Mouse (Mus musculus): ENCODE data around the gene Dcp1a.
"Not testable (repeated sequence)": the region's sequence is repeated elsewhere in the genome, so short reads cannot be mapped to it uniquely, and the experiment has no call there.

Gene Dcp1a

DNA sequence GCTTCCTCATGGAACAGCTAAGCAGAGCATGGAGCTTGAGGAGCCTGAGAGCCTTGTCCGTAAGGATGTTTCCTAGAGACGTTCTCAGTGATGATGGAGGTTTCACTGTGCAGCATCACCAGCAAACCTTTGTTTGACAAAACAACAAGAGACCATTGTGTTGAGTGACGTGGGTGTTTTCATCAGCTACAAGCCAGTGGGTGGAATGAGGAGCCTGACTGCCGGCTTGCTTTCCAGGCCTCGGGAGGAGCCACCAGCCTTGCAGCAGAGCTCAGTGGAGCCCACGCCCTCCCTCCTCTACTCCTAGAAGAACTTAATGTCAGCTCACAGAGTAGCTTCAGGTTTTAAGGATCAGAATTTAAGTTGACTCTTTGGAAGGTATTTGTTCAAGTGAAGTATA, 44.0 kb downstream of the Dcp1a start:
- DNase-seq = no peak

DNA sequence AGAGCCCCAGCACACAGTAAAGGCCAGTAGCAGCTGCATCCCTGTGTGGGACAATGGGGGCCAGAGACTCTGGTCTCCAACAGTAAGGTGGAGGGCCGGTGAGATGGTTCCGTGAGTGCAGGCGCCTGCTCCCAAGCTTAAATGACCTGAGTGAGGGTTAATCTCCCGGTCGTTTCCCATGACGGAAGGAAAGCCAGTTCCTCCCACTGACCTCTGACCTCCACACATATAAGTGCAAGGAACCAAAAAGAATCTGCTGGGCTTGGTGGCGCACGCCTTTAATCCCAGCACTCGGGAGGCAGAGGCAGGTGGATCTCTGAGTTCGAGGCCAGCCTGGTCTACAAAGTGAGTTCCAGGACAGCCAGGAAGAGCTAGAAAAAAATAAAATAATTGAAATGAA, 49.1 kb downstream of the Dcp1a start:
- no peak for DNase-seq

DNA sequence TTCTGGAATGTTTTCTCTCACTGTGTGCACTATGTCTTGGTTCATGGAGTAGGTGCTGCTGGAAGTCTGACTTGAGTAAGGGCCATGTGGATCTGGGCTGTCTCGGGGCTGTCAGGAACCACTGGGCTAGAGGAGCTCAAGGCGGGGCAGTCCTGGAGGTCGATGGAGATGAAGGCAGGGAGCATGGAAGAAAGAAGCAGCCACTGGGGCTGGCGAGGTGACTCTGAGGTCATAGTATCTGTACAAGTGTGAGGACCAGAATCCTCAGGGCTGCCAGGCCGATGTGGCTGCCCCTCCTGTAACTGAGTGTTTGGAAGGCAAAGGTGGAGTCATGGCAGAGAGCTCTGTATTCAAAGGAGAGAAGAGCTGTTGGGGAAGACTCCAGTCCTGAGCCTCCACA, 49.6 kb downstream of the Dcp1a start:
- no peak for DNase-seq

DNA sequence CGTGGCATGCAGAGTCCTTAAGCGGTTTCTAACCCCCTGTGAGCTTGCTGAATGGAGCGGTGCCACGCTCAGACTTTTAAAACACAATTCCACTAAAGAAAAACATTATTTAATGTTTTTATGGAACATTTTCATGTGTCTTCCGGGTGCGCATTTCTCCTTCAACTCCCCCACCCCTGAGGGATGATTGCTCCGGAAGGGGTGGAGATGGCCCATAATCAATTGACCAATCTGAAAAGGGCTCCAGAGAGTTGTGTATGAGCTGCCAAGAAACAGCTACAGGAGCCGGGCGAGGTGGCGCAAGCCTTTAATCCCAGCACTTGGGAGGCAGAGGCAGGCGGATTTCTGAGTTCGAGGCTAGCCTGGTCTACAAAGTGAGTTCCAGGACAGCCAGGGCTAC, 50.1 kb downstream of the Dcp1a start:
- DNase-seq = no peak

DNA sequence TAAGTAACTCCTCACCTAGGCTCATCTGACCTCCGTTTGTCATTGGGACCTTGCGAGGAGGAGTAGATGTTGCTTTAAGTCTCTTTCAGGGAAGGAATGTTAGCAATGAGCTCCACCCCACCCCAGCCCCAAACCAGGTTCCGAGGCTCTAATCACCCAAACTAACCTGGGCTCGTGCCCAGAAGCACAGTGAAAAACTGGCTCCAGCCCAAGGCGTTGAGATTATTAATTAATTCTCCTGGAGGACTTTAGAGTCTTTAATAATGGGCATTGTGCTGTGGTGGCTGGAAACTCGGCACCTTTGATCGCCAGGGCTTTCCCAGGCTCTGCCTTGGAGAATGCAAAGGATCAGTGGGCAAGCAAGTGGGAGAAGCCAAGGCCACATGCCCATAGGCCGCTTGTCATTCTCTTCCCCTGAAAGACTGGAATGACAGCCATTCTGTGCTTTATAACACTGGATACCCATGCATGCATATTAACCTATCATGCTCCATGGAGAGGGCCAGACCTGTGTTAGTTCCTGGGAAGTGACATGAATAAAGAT, 51.5 kb downstream of the Dcp1a start:
- DNase-seq = no peak

DNA sequence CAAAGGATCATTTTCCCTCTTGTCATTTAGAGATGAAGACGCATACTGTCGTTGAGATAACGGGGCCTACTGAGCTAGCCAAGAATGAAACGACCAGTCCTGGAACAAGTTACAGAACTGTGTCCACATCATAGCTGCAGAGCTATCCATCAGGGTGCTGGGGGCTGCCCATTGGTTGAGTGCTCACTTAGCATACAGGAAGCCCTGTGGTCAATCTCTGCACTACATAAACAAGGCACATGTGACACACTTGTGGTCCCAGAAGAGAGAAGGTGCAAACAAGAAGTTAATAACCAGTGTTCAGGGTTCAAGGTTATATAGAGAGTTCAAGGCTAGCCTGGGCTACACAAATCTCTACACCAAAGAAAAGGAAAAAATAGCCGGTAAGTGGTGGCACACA, 52.1 kb downstream of the Dcp1a start:
- DNase-seq = no peak

DNA sequence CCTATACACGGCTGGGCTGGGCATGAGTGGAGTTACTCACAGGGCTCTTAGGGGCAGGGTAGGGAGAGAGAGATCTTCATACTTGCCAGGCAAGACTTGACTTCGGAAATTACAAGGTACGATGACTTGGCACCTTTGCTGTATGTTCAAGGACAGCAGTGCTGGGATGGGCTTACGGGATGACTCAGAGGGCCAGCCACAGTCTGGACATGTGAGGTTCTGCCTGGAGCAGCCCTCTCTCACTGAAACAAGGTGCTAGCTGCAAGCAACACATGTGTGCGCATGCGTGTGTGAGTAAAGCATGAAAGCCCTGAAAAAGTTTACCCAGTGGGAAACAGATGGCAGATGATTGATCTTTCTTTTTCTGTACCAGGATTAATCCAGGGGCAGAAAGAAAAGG, 52.6 kb downstream of the Dcp1a start:
- no peak for DNase-seq

DNA sequence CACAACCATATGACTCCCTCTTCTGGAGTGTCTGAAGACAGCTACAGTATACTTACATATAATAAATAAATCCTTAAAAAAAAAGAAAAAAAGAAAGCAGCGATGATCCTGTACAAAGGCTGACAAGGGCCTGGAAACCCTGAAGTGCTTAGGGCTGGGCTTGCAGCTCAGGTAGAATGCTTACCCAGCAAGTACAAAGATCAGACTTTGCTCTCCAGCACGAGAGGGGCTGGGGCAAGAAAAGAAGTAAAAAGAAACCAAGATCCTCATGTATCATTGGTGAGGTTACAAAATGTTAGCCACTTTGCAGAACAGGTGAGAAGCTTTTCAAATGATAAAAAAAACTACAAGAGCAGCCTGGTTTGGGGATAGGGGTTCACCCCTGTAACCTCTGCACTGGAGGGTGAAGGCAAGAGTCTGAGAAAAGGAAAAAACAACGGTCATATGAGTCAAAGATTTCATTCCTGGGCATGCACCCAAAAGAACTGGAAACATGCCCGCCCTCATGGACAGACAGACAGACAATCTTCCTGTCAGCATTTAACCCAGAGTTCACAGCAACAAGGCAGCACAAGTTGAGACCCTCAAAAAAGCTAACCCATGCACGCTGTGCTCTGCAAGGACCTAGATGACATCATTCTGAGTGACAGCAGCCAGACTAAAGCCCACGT, 54.6 kb downstream of the Dcp1a start:
- DNase-seq = no peak

DNA sequence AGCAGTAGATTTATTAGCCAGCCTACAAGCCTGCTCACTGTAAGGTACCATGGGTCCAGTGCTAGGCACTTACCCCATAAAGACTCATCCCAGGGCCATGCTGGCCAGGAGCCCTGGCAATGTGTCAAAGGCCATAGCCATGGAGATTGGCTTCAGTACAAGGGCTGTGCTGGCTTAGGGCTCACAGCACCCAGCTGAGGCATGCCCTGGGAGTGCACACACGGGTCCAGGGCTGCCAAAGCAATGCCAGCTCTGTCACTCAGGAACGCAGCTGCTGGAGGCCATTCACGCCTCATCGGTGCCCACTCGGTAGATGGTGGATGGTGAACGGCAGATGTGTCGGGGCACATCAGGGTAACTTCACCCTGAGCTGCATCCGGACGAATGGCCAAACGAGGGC, 62.2 kb downstream of the Dcp1a start:
- no peak for DNase-seq

DNA sequence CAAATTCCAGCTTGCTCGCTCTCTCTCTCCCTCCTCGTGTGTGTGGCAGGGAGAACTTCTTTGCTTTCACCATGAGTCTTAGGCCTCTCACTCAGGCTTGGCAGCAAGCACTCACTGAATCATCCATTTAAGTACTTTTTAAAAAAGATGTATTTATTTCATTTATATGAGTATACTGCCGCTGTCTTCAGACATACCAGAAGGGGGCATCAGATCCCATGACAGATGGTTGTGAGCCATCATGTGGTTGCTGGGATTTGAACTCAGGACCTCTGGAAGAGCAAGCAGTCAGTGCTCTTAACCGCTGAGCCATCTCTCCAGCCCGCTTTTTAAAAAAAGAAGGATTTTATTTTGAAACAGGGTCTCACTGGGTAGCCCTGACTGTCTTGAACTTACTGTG, 64.0 kb downstream of the Dcp1a start:
- DNase-seq = not testable (repeated sequence)

DNA sequence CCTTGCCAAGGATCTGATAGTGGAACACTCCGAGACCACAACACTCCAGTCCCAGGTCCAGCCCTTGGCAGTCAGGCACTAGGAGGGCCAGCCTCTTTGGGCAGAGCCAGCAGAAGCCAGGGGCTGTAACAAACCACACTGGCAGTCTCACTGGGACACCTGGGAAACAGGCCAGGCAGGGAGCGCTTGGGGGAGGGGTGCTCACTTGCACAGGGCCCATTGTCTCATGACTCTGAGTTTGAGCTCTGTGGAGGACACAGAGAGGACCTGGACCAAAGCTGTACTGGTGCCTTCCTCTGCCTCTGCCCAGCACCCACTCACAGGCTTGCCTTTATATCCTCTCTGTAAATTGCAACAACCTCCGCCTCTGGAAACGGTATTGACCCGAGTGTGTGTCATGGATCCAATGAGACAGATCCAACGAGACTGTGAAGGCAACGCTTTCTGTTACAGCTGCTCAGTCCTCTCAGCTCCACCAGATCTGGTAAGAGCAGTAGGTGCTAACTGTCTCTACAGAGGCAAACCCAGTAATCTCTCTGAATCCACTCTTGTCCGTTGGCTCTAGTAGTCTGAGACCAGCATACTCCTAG, 68.9 kb downstream of the Dcp1a start, which contains the start of gene Tkt:
Tkt (plus strand) TSS at position 229 of the 590 bp plus-strand sequence.
- peak; percentile 40 for DNase-seq

DNA sequence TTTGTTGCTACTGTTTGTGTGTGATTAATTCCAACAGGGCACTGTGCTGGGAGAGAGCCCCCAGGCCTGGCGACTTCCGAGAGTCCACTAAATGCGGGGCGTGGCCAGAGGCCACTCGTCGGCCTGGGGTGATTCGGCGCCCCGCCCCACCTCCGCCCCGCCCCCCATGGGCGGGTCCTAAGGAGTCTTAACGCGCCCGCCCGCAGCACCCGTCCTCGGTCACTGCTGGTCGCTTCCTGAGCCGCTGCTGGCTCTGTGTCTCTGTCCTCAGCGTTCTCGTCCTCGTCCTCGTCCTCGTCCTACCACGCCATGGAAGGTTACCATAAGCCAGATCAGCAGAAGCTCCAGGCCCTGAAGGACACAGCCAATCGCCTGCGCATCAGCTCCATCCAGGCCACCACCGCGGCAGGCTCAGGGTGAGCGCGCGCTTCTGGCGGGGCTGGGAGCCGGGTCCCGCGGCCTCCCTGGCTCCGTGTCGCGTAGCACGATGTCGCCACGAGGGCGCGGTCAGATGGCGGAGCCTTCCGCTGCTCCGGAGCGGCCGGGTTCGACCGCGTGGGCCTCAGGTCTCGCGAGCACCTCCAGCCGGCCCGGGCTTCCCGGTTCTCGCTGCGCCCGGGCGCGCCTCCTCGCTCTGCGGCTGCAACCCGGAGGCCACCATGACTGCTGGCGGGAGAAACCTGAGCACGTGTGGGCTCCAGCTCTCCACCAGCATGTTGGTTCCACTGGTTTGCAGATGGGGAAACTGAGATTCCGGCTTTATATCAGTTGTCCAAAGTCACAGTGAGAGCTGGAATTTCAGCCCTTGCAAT, 69.8 kb downstream of the Dcp1a start:
- peak; percentile 97 for DNase-seq

DNA sequence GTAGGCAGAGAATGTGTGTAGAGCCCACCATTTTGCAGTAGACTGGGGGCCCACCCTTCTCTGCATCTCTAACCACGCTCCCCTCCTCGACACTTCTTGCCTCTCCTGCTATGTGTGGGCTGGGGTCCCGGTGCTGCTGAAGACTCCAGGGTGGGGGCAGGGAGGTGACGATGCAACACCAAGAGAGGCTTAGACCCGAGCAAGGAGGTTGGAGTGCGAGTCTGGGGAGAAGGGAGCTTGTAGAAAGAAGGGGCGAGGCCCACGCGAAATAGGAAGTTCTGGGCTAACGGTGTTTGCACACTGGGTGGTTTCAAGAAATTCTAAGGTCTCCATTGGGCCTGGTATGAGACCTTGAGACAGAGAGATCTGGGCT, 70.4 kb downstream of the Dcp1a start:
- DNase-seq = peak; percentile 60

DNA sequence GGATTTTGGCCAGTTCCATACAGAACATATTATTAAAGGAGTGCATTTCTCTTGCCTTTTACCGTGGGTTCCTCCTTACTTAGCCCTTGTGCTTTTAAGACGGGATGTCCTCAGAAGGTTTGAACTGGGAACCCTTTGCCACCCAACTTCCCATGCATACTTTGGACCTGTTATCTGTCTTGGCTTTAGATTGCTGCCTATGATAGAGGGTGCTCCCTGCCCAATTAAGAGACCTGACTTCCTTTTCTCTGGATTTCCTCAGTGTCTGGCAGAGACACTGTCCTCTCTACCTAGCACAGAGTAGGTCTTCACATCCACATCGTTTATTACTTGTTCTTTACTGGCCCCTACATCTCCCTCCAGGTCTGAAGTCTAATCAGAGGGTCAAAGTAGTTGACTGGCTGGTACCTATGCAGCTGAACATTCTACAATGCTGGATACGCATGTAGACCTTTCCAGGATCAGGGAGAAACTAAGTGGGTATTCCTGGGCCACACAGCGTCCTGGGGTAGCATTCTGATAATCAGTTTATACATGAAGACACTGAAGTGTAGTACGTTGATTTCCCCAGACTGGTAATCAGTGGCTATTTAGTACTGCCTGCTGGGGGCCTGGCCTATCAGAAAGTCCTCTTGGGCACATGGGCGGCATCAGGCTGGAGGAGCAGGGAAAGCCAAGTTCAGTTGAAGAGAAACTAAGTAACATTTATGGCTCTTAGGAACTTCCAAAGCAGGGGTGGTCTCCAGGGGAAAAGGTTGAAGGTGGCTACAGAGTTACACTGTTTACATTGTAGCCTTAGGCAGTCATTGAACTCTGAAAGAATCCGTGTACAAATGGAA, 71.1 kb downstream of the Dcp1a start:
- no peak for DNase-seq

DNA sequence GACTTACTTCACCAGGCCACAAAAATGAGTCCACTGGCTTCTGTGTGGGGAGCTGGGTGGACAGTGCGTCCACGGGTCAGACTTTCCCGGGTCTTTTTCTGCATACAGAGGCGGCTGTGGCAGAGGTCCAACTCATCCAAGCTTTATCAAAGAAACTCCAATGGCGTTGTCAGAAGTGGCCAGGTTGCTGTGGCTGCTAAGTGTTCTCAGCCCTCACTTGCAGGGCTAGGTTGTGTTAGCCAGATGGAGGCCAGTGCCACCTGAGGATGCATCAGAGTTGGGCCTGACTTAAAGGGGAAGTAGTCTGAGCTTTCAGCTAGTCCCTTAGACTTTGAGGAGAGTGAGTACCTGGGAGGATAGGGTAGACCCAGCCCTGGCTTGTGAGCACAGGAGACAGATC, 72.2 kb downstream of the Dcp1a start:
- no peak for DNase-seq

DNA sequence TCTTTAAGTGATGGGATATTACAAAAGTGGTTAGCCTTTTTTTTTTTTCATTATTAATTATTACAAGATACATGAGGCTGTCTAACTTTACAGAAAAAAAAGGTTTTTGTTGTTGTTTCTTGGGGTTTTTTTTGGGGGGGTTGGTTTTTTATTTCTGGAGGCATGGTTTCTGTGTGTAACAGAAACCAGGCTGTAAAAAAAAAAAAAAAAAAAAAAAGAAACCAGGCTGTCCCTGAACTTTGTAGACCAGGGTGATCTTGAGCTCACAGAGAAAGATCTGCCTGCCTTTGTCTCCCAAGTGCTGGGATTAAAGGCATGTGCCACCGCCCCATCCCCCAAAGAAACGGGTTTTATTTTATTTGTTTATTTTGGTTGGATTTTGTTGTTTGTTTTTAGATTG, 72.6 kb downstream of the Dcp1a start:
- no peak for DNase-seq

DNA sequence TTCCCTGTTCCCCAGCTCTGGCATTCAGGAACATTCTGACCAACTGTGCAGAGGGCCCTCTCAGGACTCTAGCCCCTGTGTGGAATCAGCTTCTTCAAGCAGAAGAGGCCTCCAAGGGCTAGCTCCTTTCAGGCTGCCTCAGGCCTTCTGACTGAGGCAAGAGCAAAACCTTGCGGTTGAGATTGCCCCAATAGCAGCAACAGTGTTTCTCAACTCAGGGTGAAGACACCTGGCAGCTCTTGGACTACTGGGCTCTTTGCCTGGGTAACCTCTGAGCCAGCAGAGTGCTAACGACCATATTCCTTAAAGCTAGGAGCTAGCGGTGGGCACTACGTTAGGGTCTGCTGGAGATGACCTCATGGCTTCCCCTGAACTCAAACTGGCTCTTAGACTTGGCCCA, 73.8 kb downstream of the Dcp1a start:
- no peak for DNase-seq

DNA sequence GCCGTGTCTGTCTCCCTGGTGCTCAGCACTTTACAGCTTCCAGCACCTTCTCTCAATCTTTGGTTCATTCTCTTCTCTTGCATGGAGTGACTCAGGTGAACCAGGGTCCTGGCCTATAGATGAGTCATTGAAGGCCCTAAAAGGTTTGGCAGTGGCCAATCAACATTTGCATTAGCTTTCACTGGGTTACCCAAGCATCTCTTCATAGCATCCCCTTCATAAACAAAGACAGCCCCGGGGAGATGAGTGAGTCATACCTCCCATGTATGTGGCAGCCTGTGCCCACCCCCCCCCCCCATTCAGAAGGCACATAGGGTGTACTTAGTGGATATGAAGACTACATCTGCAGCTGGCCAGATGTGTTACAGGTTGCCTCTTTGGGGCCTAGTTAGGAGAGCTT, 77.3 kb downstream of the Dcp1a start:
- no peak for DNase-seq

DNA sequence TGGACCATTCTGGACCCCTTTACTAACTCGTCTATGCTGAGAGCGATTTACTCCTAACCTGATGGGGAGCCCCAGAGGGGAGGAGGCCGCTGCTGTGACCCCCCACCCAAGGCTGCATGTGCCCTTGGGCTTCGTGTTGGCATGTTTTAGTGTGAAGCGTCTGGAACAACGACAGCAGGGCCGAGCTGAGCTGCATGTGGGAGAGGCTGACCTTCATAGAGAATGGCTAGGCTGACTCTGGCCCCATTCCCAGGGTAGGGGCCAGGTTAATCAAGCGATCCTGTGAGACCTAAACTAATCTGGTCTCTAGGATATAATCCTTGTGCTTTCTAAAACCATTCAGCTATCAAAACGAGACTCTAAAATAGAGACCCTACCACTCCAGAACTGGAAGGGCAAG, 78.4 kb downstream of the Dcp1a start:
- no peak for DNase-seq

DNA sequence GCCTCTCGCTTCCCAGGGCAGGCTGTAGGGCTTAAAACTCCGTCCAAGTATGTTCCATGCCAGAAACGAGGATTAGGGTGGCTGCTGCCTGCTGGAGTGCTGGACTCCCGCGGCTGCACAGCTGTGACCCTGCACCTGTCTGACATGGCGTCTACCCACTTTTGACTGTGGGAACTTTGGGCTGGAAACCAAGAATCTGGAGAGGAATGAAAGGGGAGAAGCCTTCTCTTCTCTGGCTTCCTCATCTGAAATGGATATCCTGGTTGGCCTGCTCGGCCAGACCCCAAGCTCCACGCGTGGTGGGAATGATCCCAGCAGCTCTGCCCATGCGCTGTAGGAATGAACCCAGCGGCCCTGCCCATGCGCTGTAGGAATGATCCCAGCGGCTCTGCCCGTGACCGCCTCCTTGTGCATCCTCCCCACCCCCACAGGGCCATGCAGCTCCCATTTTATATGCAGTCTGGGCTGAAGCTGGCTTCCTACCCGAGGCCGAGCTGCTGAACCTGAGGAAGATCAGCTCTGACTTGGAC, 80.1 kb downstream of the Dcp1a start:
- no peak for DNase-seq

DNA sequence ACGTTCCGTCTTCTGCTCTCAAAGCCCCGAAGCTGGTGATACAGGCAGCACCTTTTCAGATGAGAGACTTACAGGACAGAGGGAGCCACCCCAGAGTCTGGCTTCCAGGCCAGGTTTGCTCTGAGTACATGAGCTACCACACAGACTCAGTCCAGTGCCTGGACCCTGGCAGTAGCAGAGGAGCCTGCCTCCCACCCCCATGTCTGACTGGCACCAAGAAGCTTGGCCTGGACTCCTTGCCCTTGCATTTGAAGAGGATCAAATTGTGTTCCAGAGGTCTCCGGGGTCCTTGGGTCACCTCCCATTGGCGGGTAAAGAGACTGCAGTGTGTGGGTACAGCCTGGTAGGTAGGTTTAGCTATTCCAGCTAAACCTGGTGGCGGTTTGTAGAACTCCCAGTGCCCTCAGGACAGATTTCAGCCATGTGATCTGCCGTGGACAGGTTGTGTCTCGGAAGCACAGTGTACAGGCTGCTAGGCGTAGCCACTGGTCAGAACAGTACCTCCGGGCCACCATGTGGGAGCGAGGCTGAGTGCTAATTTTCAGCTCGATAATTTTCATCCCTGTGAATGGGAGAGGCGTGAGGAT, 81.6 kb downstream of the Dcp1a start:
- DNase-seq = no peak

DNA sequence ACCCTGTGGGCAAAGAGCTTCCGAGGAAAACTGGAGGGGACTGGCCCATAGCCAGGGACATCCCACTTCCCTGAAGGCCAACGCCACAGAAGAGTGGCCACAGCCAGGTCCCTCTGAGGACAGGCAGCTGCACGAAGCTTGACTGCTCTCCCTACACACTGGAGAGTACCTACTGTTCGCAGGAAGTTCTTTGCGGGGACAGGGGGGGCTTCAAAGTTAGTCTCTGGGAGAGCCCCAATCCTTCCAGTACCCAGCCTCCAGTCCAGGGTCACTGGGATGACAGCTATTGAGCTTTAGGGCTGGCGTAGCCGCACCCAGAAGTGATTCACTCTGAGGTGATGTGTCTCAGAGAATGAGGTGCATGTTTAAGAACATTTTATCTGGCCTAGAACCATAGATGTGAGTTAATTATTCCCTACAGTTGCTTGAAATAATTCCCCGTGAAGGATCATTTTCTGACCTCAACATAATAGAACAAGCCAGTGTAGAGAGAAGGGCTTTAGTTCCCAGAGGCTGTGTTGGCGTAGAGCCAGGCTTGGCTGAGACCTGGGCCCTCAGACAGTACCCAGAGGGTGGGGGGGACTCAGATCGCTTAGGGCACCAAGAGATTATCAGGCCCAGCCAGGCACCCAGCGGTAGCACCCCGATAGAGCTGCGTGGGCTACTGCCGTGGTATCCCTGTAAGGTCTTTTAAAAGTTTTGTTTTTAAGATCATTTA, 82.3 kb downstream of the Dcp1a start:
- DNase-seq = no peak
